Mouse (Mus musculus): Measurements from ENCODE around the gene Rps6ka5. TPM values are rescaled to one million over a fixed set of nuclear protein-coding genes. Genes with fewer than 3 reads are reported as not detected.

The Rps6ka5 gene
- polyA plus RNA-seq, 1 experiment from 2014 or later = 2.4 TPM

- H3K27ac ChIP-seq (replicated peaks) = no peak overlapping the region
- no peak for DNase-seq (ENCODE audit: low spot score)
- no peak overlapping the region for H3K4me3 ChIP-seq
- H3K4me1 ChIP-seq = peaks cover 1% of the 10 kb centered on the region; the same call in 1 of the 2 replicates
- WGBS = 90% methylated on average over 2 of the region's 2 CpGs
- H3K9me3 ChIP-seq (replicated peaks) = no peaks in the 10 kb centered on the region
- no peaks in the 10 kb centered on the region for H3K27me3 ChIP-seq (ENCODE audit: low read depth, poor library complexity, severe bottlenecking)
- no peaks in the 10 kb centered on the region for H3K36me3 ChIP-seq
Observed at GRCm38 (mm10) chr12:100687001-100687400, 39.8 kb downstream of the Rps6ka5 start.

GRCm38 (mm10) chr12:100681752-100682151, 45.0 kb downstream of the Rps6ka5 start:
- Histone ChIP-seq H3K27me3 (ENCODE audit: low read depth, poor library complexity, severe bottlenecking) (no peaks in the 10 kb centered on the region), H3K9me3 (replicated peaks) (no peaks in the 10 kb centered on the region), H3K4me3 (no peak overlapping the region), H3K4me1 (no peaks in the 10 kb centered on the region), H3K27ac (replicated peaks) (no peak overlapping the region), H3K36me3 (no peaks in the 10 kb centered on the region)
- 89% methylated on average over 7 of the region's 7 CpGs for WGBS
- no peak for DNase-seq (ENCODE audit: low spot score)

GRCm38 (mm10) chr12:100681241-100681640, 45.5 kb downstream of the Rps6ka5 start:
- no peak for DNase-seq (ENCODE audit: low spot score)
- H3K27me3 ChIP-seq (ENCODE audit: low read depth, poor library complexity, severe bottlenecking) = no peaks in the 10 kb centered on the region
- no peaks in the 10 kb centered on the region for H3K9me3 ChIP-seq (replicated peaks)
- H3K36me3 ChIP-seq = no peaks in the 10 kb centered on the region
- H3K27ac ChIP-seq (replicated peaks) = no peak overlapping the region
- 70% methylated on average over 1 of the region's 1 CpGs for WGBS
- no peak overlapping the region for H3K4me3 ChIP-seq
- no peaks in the 10 kb centered on the region for H3K4me1 ChIP-seq

GRCm38 (mm10) chr12:100680676-100681075, 46.1 kb downstream of the Rps6ka5 start:
- DNase-seq (ENCODE audit: low spot score) = no peak
- H3K4me3 ChIP-seq = no peak overlapping the region
- 73% methylated on average over 5 of the region's 5 CpGs for WGBS

GRCm38 (mm10) chr12:100670647-100671199, 56.1 kb downstream of the Rps6ka5 start:
- Histone ChIP-seq H3K4me3 (no peak overlapping the region), H3K9me3 (replicated peaks) (no peaks in the 10 kb centered on the region), H3K27me3 (ENCODE audit: low read depth, poor library complexity, severe bottlenecking) (no peaks in the 10 kb centered on the region), H3K4me1 (no peaks in the 10 kb centered on the region), H3K27ac (replicated peaks) (no peak overlapping the region), H3K36me3 (no peaks in the 10 kb centered on the region; the same call in 1 of the 2 replicates)
- 85% methylated on average over 2 of the region's 2 CpGs for WGBS
- DNase-seq (ENCODE audit: low spot score) = no peak

More at GRCm38 (mm10) chr12:100680676-100681075, 46.1 kb downstream of the Rps6ka5 start:
- Histone ChIP-seq H3K9me3 (replicated peaks) (no peaks in the 10 kb centered on the region), H3K36me3 (no peaks in the 10 kb centered on the region), H3K27me3 (ENCODE audit: low read depth, poor library complexity, severe bottlenecking) (no peaks in the 10 kb centered on the region), H3K4me1 (no peaks in the 10 kb centered on the region), H3K27ac (replicated peaks) (no peak overlapping the region)

GRCm38 (mm10) chr12:100665294-100665693, 61.5 kb downstream of the Rps6ka5 start:
- 89% methylated on average over 4 of the region's 4 CpGs for WGBS
- H3K4me3 ChIP-seq = no peak overlapping the region
- DNase-seq (ENCODE audit: low spot score) = no peak

GRCm38 (mm10) chr12:100660076-100660475, 66.7 kb downstream of the Rps6ka5 start:
- 91% methylated on average over 2 of the region's 2 CpGs for WGBS
- no peak overlapping the region for H3K27ac ChIP-seq (replicated peaks)
- no peaks in the 10 kb centered on the region for H3K4me1 ChIP-seq
- no peaks in the 10 kb centered on the region for H3K36me3 ChIP-seq
- no peak for DNase-seq (ENCODE audit: low spot score)
- H3K9me3 ChIP-seq (replicated peaks) = no peaks in the 10 kb centered on the region
- no peaks in the 10 kb centered on the region for H3K27me3 ChIP-seq (ENCODE audit: low read depth, poor library complexity, severe bottlenecking)
- H3K4me3 ChIP-seq = no peak overlapping the region

More at GRCm38 (mm10) chr12:100665294-100665693, 61.5 kb downstream of the Rps6ka5 start:
- Histone ChIP-seq H3K27ac (replicated peaks) (no peak overlapping the region), H3K27me3 (ENCODE audit: low read depth, poor library complexity, severe bottlenecking) (no peaks in the 10 kb centered on the region), H3K36me3 (no peaks in the 10 kb centered on the region), H3K4me1 (no peaks in the 10 kb centered on the region), H3K9me3 (replicated peaks) (no peaks in the 10 kb centered on the region)

- no peaks in the 10 kb centered on the region for H3K27me3 ChIP-seq (ENCODE audit: low read depth, poor library complexity, severe bottlenecking)
- 85% methylated on average over 4 of the region's 4 CpGs for WGBS
- H3K9me3 ChIP-seq (replicated peaks) = no peaks in the 10 kb centered on the region
- H3K27ac ChIP-seq (replicated peaks) = no peak overlapping the region
- no peak overlapping the region for H3K4me3 ChIP-seq
- DNase-seq (ENCODE audit: low spot score) = no peak
- no peaks in the 10 kb centered on the region for H3K36me3 ChIP-seq
- no peaks in the 10 kb centered on the region for H3K4me1 ChIP-seq
Observed at GRCm38 (mm10) chr12:100655972-100656371, 70.8 kb downstream of the Rps6ka5 start.

- no peak overlapping the region for H3K4me3 ChIP-seq
- peaks cover 8% of the 10 kb centered on the region for H3K4me1 ChIP-seq
- H3K36me3 ChIP-seq = no peaks in the 10 kb centered on the region
- no peaks in the 10 kb centered on the region for H3K27me3 ChIP-seq (ENCODE audit: low read depth, poor library complexity, severe bottlenecking)
- no peak for DNase-seq (ENCODE audit: low spot score)
- no peaks in the 10 kb centered on the region for H3K9me3 ChIP-seq (replicated peaks)
- H3K27ac ChIP-seq (replicated peaks) = no peak overlapping the region
- 94% methylated on average over 1 of the region's 1 CpGs for WGBS
Observed at GRCm38 (mm10) chr12:100641936-100642335, 84.8 kb downstream of the Rps6ka5 start.

GRCm38 (mm10) chr12:100640726-100641125, 86.1 kb downstream of the Rps6ka5 start:
- H3K27ac ChIP-seq (replicated peaks) = no peak overlapping the region
- WGBS = 85% methylated on average over 3 of the region's 3 CpGs
- DNase-seq (ENCODE audit: low spot score) = no peak
- H3K9me3 ChIP-seq (replicated peaks) = no peaks in the 10 kb centered on the region
- H3K4me1 ChIP-seq = peaks cover 17% of the 10 kb centered on the region
- no peaks in the 10 kb centered on the region for H3K36me3 ChIP-seq
- H3K27me3 ChIP-seq (ENCODE audit: low read depth, poor library complexity, severe bottlenecking) = no peaks in the 10 kb centered on the region
- H3K4me3 ChIP-seq = no peak overlapping the region

GRCm38 (mm10) chr12:100639680-100640079, 87.1 kb downstream of the Rps6ka5 start:
- Histone ChIP-seq H3K9me3 (replicated peaks) (no peaks in the 10 kb centered on the region), H3K4me3 (no peak overlapping the region), H3K27ac (replicated peaks) (no peak overlapping the region), H3K4me1 (peaks cover 17% of the 10 kb centered on the region), H3K36me3 (no peaks in the 10 kb centered on the region), H3K27me3 (ENCODE audit: low read depth, poor library complexity, severe bottlenecking) (no peaks in the 10 kb centered on the region)
- WGBS = 53% methylated on average over 7 of the region's 7 CpGs
- peak; percentile 15 for DNase-seq (ENCODE audit: low spot score)

GRCm38 (mm10) chr12:100637886-100638285, 88.9 kb downstream of the Rps6ka5 start:
- peaks cover 17% of the 10 kb centered on the region for H3K4me1 ChIP-seq
- 94% methylated on average over 8 of the region's 8 CpGs for WGBS
- H3K36me3 ChIP-seq = no peaks in the 10 kb centered on the region
- no peak overlapping the region for H3K27ac ChIP-seq (replicated peaks)
- no peaks in the 10 kb centered on the region for H3K27me3 ChIP-seq (ENCODE audit: low read depth, poor library complexity, severe bottlenecking)
- no peaks in the 10 kb centered on the region for H3K9me3 ChIP-seq (replicated peaks)
- DNase-seq (ENCODE audit: low spot score) = no peak
- H3K4me3 ChIP-seq = no peak overlapping the region

- no peak overlapping the region for H3K4me3 ChIP-seq
- H3K4me1 ChIP-seq = peaks cover 17% of the 10 kb centered on the region
- no peak overlapping the region for H3K27ac ChIP-seq (replicated peaks)
- H3K27me3 ChIP-seq (ENCODE audit: low read depth, poor library complexity, severe bottlenecking) = no peaks in the 10 kb centered on the region
- WGBS = 32% methylated on average over 3 of the region's 3 CpGs
- H3K36me3 ChIP-seq = no peaks in the 10 kb centered on the region
- no peaks in the 10 kb centered on the region for H3K9me3 ChIP-seq (replicated peaks)
- no peak for DNase-seq (ENCODE audit: low spot score)
Observed at GRCm38 (mm10) chr12:100636733-100637132, 90.0 kb downstream of the Rps6ka5 start.

GRCm38 (mm10) chr12:100636299-100636633, 90.5 kb downstream of the Rps6ka5 start:
- H3K4me3 ChIP-seq = no peak overlapping the region
- H3K27ac ChIP-seq (replicated peaks) = no peak overlapping the region
- WGBS = 91% methylated on average over 2 of the region's 2 CpGs
- no peaks in the 10 kb centered on the region for H3K27me3 ChIP-seq (ENCODE audit: low read depth, poor library complexity, severe bottlenecking)
- H3K9me3 ChIP-seq (replicated peaks) = no peaks in the 10 kb centered on the region
- no peaks in the 10 kb centered on the region for H3K36me3 ChIP-seq
- H3K4me1 ChIP-seq = peaks cover 17% of the 10 kb centered on the region
- no peak for DNase-seq (ENCODE audit: low spot score)

Data from midbrain, embryonic 10.5 days (tissue).